Mouse (Mus musculus) CD4-positive, CD25-positive, alpha-beta regulatory T cell, adult 9 weeks (primary cell): ENCODE data around the gene Adam15. TPM values are rescaled to one million over a fixed set of nuclear protein-coding genes. Genes with fewer than 3 reads are reported as not detected.

Source experiments
- polyA plus RNA-seq: library from polyadenylated mRNA; unstranded; fragments of 100-300 nt; shearing (Covaris generic); gene quantifications from one replicate; pipeline ENCODE4 v1.2.1, GENCODE M21; 2017

Adam15 gene
- 7.2 TPM for polyA plus RNA-seq

GRCm38 (mm10) chr3:89349869-89350501 is at the start of gene Adam15:
TSS of gene Adam15 (minus strand) at chr3:89349996.

GRCm38 (mm10) chr3:89394006-89394893 is 44.5 kb upstream of the Adam15 start, which contains the start of gene Zbtb7b:
TSS of gene Zbtb7b (minus strand) at chr3:89394776.

GRCm38 (mm10) chr3:89365153-89365485 is 15.3 kb upstream of the Adam15 start, which contains the start of gene Dcst1:
TSS of gene Dcst1 (minus strand) at chr3:89365253.

GRCm38 (mm10) chr3:89361675-89362074 is 11.9 kb upstream of the Adam15 start, which contains the start of gene Dcst2:
TSS of gene Dcst2 (plus strand) at chr3:89361975.

GRCm38 (mm10) chr3:89337721-89338578 is 11.8 kb downstream of the Adam15 start, which contains the start of gene Efna4:
TSS of gene Efna4 (minus strand) at chr3:89338028.

GRCm38 (mm10) chr3:89322514-89323165 is 27.2 kb downstream of the Adam15 start, which contains the start of gene Efna3:
TSS of gene Efna3 (minus strand) at chr3:89322965.

Other genes with a start within 250 kb of the Adam15 start
- gene Gm43738, start 248.9 kb downstream of the Adam15 start, polyA plus RNA-seq, result not detected
- gene Fdps, start 248.0 kb downstream of the Adam15 start, polyA plus RNA-seq, result 114 TPM
- gene Pklr, start 213.9 kb downstream of the Adam15 start, polyA plus RNA-seq, result not detected
- gene Hcn3, start 189.8 kb downstream of the Adam15 start, polyA plus RNA-seq, result 1.4 TPM
- gene Clk2, start 185.2 kb downstream of the Adam15 start, polyA plus RNA-seq, result 24.5 TPM
- gene Scamp3, start 172.5 kb downstream of the Adam15 start, polyA plus RNA-seq, result 319 TPM
- 240 TPM for gene Fam189b, start 166.9 kb downstream of the Adam15 start, polyA plus RNA-seq
- 144 TPM for gene Gba, start 147.1 kb downstream of the Adam15 start, polyA plus RNA-seq
- 2.3 TPM for gene Thbs3, start 134.8 kb downstream of the Adam15 start, polyA plus RNA-seq
- 151 TPM for gene Mtx1, start 122.9 kb downstream of the Adam15 start, polyA plus RNA-seq
- 0.79 TPM for gene Muc1, start 120.9 kb downstream of the Adam15 start, polyA plus RNA-seq
- 281 TPM for gene Krtcap2, start 104.0 kb downstream of the Adam15 start, polyA plus RNA-seq
- gene Trim46, start 103.7 kb downstream of the Adam15 start, polyA plus RNA-seq, result 4.5 TPM
- gene Dpm3, start 90.6 kb downstream of the Adam15 start, polyA plus RNA-seq, result 132 TPM
- gene Slc50a1, start 79.4 kb downstream of the Adam15 start, polyA plus RNA-seq, result 288 TPM
- gene Efna1, start 68.9 kb downstream of the Adam15 start, polyA plus RNA-seq, result not detected
- gene Efna3, start 27.0 kb downstream of the Adam15 start, polyA plus RNA-seq, result not detected
- 0.46 TPM for gene Efna4, start 12.0 kb downstream of the Adam15 start, polyA plus RNA-seq
- 0.20 TPM for gene Dcst2, start 12.0 kb upstream of the Adam15 start, polyA plus RNA-seq
- gene Dcst1, start 15.3 kb upstream of the Adam15 start, polyA plus RNA-seq, result 1.0 TPM
- 62.0 TPM for gene Zbtb7b, start 44.8 kb upstream of the Adam15 start, polyA plus RNA-seq
- not detected for gene Lenep, start 52.8 kb upstream of the Adam15 start, polyA plus RNA-seq
- 69.2 TPM for gene Flad1, start 61.9 kb upstream of the Adam15 start, polyA plus RNA-seq
- gene Cks1b, start 68.4 kb upstream of the Adam15 start, polyA plus RNA-seq, result 30.0 TPM
- gene Shc1, start 68.4 kb upstream of the Adam15 start, polyA plus RNA-seq, result 99.8 TPM
- gene Pygo2, start 80.2 kb upstream of the Adam15 start, polyA plus RNA-seq, result 25.5 TPM
- gene Pbxip1, start 86.7 kb upstream of the Adam15 start, polyA plus RNA-seq, result 175 TPM
- gene Pmvk, start 104.5 kb upstream of the Adam15 start, polyA plus RNA-seq, result 27.0 TPM
- not detected for gene Kcnn3, start 170.2 kb upstream of the Adam15 start, polyA plus RNA-seq